Mouse (Mus musculus) limb, embryonic 12.5 days (tissue): Measurements from ENCODE around the gene Prex1. TPM values are rescaled to one million over a fixed set of nuclear protein-coding genes. Genes with fewer than 3 reads are reported as not detected.

Source experiments
- ATAC-seq: fragments of 200-750 bp; cut with Nextera tagmentation; 2 replicates; pipeline ENCODE4 v1.8.0; 2017; ENCODE audit warnings: low read depth, moderate TSS enrichment; ENCODE audit not compliant: insufficient number of reproducible peaks, insufficient read depth, low FRiP score, low TSS enrichment
- H3K27ac ChIP-seq: fragments of 300-500 bp; sonication (generic); 2 replicates; pipeline ENCODE4 v1.5.1; 2016; ENCODE audit warnings: mild to moderate bottlenecking, moderate library complexity
- H3K27me3 ChIP-seq: fragments of 300-500 bp; sonication (generic); 2 replicates; pipeline ENCODE4 v1.6.1; 2016; ENCODE audit warnings: mild to moderate bottlenecking, moderate library complexity
- H3K36me3 ChIP-seq: fragments of 300-500 bp; sonication (generic); 2 replicates; pipeline ENCODE4 v1.6.1; 2016; ENCODE audit warnings: mild to moderate bottlenecking, moderate library complexity
- H3K4me1 ChIP-seq: fragments of 300-500 bp; sonication (generic); replicated peaks from 2 replicates; pipeline ENCODE4 v1.6.1; 2016
- H3K4me2 ChIP-seq: fragments of 300-500 bp; sonication (generic); 2 replicates; pipeline ENCODE4 v1.6.1; 2016; ENCODE audit warnings: mild to moderate bottlenecking, moderate library complexity
- H3K4me3 ChIP-seq: fragments of 300-500 bp; sonication (generic); replicated peaks from 2 replicates; pipeline ENCODE4 v1.5.1; 2016; ENCODE audit warnings: mild to moderate bottlenecking
- H3K9ac ChIP-seq: fragments of 300-500 bp; sonication (generic); replicated peaks from 2 replicates; pipeline ENCODE4 v1.6.1; 2016; ENCODE audit warnings: mild to moderate bottlenecking, moderate library complexity
- H3K9me3 ChIP-seq: fragments of 300-500 bp; sonication (generic); 2 replicates; pipeline ENCODE4 v1.6.1; 2016; ENCODE audit warnings: mild to moderate bottlenecking, moderate library complexity
- WGBS: fragments of 180-500 bp; shearing (Covaris S2); methylation state at CpG from one replicate; pipeline ENCODE4 v1.1.7; 2016; 5-methylcytosine and 5-hydroxymethylcytosine counted together
- polyA plus RNA-seq: library from polyadenylated mRNA; unstranded; fragments of >200 nt; fragmentation: Nextera tagmentation; extraction: Ambion mirVana; gene quantifications from 2 replicates; pipeline ENCODE4 v1.2.1, GENCODE M21; 2016

Gene Prex1
- polyA plus RNA-seq, 1 experiment from 2014 or later, result 26.5 TPM

GRCm38 (mm10) chr2:166631621-166632171, 81.9 kb downstream of the Prex1 start:
- Histone ChIP-seq H3K4me3 (no peak overlapping the region), H3K9ac (no peak overlapping the region), H3K9me3 (peaks cover 5% of the 10 kb centered on the region; the same call in 1 of the 2 replicates), H3K4me1 (0 out of 2 replicates have a peak, but pooled peaks cover 4% of the 10 kb centered on the region), H3K36me3 (peaks cover 38% of the 10 kb centered on the region), H3K4me2 (no peak overlapping the region), H3K27me3 (no peaks in the 10 kb centered on the region), H3K27ac (no peak overlapping the region)
- WGBS, result 93% methylated on average over 10 of the region's 10 CpGs
- no peak for ATAC-seq

- Histone ChIP-seq H3K27ac (no peak overlapping the region), H3K4me1 (0 out of 2 replicates have a peak, but pooled peaks cover 4% of the 10 kb centered on the region), H3K4me2 (no peak overlapping the region), H3K9me3 (peaks cover 5% of the 10 kb centered on the region; the same call in 1 of the 2 replicates), H3K9ac (no peak overlapping the region), H3K4me3 (no peak overlapping the region), H3K27me3 (no peaks in the 10 kb centered on the region), H3K36me3 (peaks cover 38% of the 10 kb centered on the region)
- ATAC-seq, result no peak
- 87% methylated on average over 5 of the region's 5 CpGs for WGBS
Observed at GRCm38 (mm10) chr2:166631189-166631588, 82.4 kb downstream of the Prex1 start.

DNA sequence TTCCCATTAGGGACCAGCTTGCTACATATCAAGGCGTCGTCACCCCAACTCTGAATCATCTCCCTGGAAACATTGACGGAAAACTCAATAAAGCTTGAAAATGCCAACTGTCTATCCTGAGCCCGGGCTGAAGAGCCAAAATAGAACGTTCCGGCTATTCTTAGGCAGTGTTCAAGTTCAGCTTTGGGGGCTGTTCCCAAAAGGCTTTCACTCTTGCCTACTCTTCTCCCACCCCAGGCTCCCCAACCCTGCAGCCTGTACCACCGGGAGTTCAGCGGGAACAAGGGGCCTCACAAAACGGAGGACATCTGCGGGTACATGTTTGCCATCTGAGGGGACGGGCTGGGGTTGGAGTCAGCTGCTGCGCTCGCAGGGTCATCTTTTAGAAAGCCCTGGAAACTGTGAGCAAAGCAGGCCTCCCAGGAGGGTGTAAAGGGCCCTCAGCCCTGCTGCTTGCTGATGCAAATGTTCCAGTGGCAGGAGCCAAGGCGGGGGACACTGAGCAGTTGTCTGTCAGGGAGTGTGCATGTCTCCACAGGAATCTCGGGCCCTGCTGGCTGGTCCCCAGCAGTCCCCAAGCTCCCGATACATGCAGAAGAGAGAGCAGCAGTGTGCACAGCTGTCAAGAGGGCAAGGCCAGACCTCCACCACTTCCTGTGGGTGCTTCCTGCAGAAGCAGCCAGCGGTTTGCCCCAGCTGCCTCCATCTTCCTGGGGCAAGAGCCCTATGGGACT, 83.5 kb downstream of the Prex1 start:
- Histone ChIP-seq H3K9me3 (peaks cover 5% of the 10 kb centered on the region; the same call in 1 of the 2 replicates), H3K4me3 (no peak overlapping the region), H3K36me3 (peaks cover 33% of the 10 kb centered on the region), H3K4me2 (no peak overlapping the region), H3K27ac (0 out of 2 replicates have a peak overlapping the region, but pooled peaks have one; percentile 17), H3K9ac (no peak overlapping the region), H3K4me1 (0 out of 2 replicates have a peak, but pooled peaks cover 7% of the 10 kb centered on the region), H3K27me3 (no peaks in the 10 kb centered on the region)
- ATAC-seq, result no peak
- 87% methylated on average over 17 of the region's 17 CpGs for WGBS

DNA sequence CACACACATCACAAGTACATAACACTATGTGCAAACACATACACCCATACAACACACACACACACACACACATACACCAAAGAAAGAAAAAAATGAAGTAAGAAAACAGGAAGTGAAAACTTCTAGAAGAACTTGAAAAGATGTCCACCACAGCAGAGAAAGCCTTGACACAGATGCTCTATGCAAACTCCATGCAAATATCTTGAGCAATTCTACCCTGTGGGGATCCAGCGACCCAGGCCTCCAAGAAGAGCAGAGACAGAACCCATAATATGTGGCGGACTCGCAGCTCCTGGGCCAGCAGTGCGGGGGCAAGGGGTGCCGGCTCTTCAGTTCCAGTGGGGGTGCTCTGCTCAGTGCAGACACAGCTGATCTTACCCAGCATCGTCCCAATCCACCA, 86.1 kb downstream of the Prex1 start:
- H3K9ac ChIP-seq, result no peak overlapping the region
- no peak for ATAC-seq
- H3K36me3 ChIP-seq, result peaks cover 23% of the 10 kb centered on the region
- no peak overlapping the region for H3K27ac ChIP-seq
- H3K4me1 ChIP-seq, result peaks cover 20% of the 10 kb centered on the region
- peaks cover 5% of the 10 kb centered on the region; the same call in 1 of the 2 replicates for H3K9me3 ChIP-seq
- 93% methylated on average over 6 of the region's 6 CpGs for WGBS
- H3K4me2 ChIP-seq, result no peak overlapping the region
- H3K27me3 ChIP-seq, result no peaks in the 10 kb centered on the region
- H3K4me3 ChIP-seq, result no peak overlapping the region

- Histone ChIP-seq H3K36me3 (peaks cover 23% of the 10 kb centered on the region), H3K4me1 (peaks cover 17% of the 10 kb centered on the region), H3K4me3 (no peak overlapping the region), H3K9me3 (peaks cover 5% of the 10 kb centered on the region; the same call in 1 of the 2 replicates), H3K4me2 (no peak overlapping the region), H3K27ac (no peak overlapping the region), H3K9ac (no peak overlapping the region), H3K27me3 (no peaks in the 10 kb centered on the region)
- WGBS, result 88% methylated on average over 11 of the region's 11 CpGs
- no peak for ATAC-seq
Observed at GRCm38 (mm10) chr2:166625219-166625618, 88.4 kb downstream of the Prex1 start.

- ATAC-seq, result no peak
Observed at GRCm38 (mm10) chr2:166623081-166623567, 90.5 kb downstream of the Prex1 start.

DNA sequence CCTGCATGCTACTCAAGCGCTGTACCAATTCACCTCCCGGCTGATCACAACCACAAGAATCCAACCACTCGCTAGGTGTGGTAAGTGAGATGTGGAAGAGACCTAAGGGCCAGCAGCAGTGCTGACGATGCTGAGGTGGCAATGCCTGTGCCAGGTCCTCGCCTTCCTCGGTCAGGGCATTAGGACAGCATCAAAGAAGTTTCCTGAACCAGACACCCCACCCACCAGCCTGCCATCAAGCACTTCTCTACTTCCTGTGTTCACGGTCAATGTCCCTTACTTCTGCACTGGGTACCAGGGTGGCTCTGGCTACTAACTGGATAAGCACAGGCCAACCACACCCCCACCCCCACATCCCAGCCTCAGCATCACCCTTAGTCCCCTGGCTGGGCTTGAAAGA, 91.0 kb downstream of the Prex1 start:
- H3K4me2 ChIP-seq, result no peak overlapping the region
- peaks cover 5% of the 10 kb centered on the region; the same call in 1 of the 2 replicates for H3K9me3 ChIP-seq
- 80% methylated on average over 7 of the region's 7 CpGs for WGBS
- H3K4me1 ChIP-seq, result peaks cover 16% of the 10 kb centered on the region
- H3K27me3 ChIP-seq, result no peaks in the 10 kb centered on the region
- peaks cover 37% of the 10 kb centered on the region for H3K36me3 ChIP-seq
- ATAC-seq, result no peak
- peak overlapping the region; percentile 76 for H3K27ac ChIP-seq
- H3K9ac ChIP-seq, result 0 out of 2 replicates have a peak overlapping the region, but pooled peaks have one; percentile 18
- H3K4me3 ChIP-seq, result no peak overlapping the region

More at GRCm38 (mm10) chr2:166623081-166623567, 90.5 kb downstream of the Prex1 start:
- peaks cover 16% of the 10 kb centered on the region for H3K4me1 ChIP-seq
- H3K36me3 ChIP-seq, result peaks cover 36% of the 10 kb centered on the region
- WGBS, result 45% methylated on average over 9 of the region's 9 CpGs
- no peak overlapping the region for H3K4me2 ChIP-seq
- no peak overlapping the region for H3K4me3 ChIP-seq
- H3K9me3 ChIP-seq, result peaks cover 5% of the 10 kb centered on the region; the same call in 1 of the 2 replicates
- peak overlapping the region; percentile 76 for H3K27ac ChIP-seq
- H3K9ac ChIP-seq, result 0 out of 2 replicates have a peak overlapping the region, but pooled peaks have one; percentile 18
- no peaks in the 10 kb centered on the region for H3K27me3 ChIP-seq

GRCm38 (mm10) chr2:166622079-166622478, 91.6 kb downstream of the Prex1 start:
- H3K9ac ChIP-seq, result no peak overlapping the region
- H3K27ac ChIP-seq, result no peak overlapping the region
- H3K9me3 ChIP-seq, result peaks cover 4% of the 10 kb centered on the region; the same call in 1 of the 2 replicates
- H3K27me3 ChIP-seq, result no peaks in the 10 kb centered on the region
- H3K4me2 ChIP-seq, result no peak overlapping the region
- peaks cover 34% of the 10 kb centered on the region for H3K36me3 ChIP-seq
- peaks cover 16% of the 10 kb centered on the region for H3K4me1 ChIP-seq
- H3K4me3 ChIP-seq, result no peak overlapping the region
- ATAC-seq, result no peak
- WGBS, result 86% methylated on average over 6 of the region's 6 CpGs

DNA sequence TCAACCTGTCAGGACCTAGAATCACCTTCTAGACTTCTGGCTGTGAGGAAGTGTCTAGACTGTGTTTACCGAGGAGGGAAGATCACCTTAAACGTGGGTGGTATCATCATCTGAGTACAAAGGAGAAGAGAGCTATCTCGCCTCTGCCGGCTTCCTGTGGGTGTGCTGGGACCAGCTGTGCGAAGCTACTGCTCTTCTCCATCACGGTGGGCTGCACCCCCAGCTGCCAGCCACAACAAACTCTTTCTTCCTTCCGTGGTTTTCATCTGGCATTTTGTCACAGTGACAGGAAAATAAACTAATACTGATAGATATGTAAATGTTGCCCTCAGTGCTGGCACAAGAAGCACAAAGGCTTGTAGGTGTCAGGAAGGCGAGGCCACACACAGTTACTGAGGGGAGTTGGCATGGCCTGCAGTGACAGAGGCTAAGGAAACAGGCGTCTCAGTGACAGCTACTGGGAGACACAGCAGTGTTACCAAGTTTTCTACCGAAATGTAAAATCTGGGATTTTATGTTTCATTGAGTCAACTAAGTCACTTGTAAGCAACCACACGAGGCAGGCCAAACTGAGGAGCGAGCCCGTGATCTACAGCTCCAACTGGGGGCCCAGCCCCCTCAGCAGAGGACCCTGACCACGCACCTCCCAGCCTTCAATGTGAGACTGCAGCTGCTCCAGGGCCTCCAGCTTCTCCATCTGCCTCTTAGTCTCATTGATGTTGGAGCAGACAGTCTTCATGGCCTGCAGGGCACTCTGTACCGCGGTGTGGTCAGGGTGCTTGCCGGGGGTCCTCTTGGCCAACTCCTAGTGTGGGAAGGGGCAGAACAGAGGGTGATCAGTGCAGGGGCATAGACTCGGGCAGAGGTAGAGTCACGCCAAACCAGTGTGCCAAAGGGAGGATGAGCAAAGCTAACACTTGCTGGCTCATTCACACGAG, 92.8 kb downstream of the Prex1 start:
- no peak overlapping the region for H3K9ac ChIP-seq
- peaks cover 16% of the 10 kb centered on the region for H3K4me1 ChIP-seq
- 62% methylated on average over 20 of the region's 20 CpGs for WGBS
- H3K4me3 ChIP-seq, result no peak overlapping the region
- H3K27ac ChIP-seq, result no peak overlapping the region
- H3K4me2 ChIP-seq, result no peak overlapping the region
- H3K36me3 ChIP-seq, result peaks cover 30% of the 10 kb centered on the region
- no peaks in the 10 kb centered on the region for H3K27me3 ChIP-seq
- no peak for ATAC-seq
- no peaks in the 10 kb centered on the region for H3K9me3 ChIP-seq

- Histone ChIP-seq H3K9me3 (no peaks in the 10 kb centered on the region), H3K4me2 (no peak overlapping the region), H3K4me1 (peaks cover 13% of the 10 kb centered on the region), H3K27ac (no peak overlapping the region), H3K4me3 (no peak overlapping the region), H3K27me3 (no peaks in the 10 kb centered on the region), H3K9ac (no peak overlapping the region), H3K36me3 (peaks cover 30% of the 10 kb centered on the region)
- WGBS, result 67% methylated on average over 10 of the region's 10 CpGs
- ATAC-seq, result no peak
Observed at GRCm38 (mm10) chr2:166619906-166620490, 93.6 kb downstream of the Prex1 start.
